Mouse (Mus musculus) kidney, embryonic 15.5 days (tissue): Measurements from ENCODE around the gene Kcnk3. TPM values are rescaled to one million over a fixed set of nuclear protein-coding genes. Genes with fewer than 3 reads are reported as not detected.

Experiments used
- ATAC-seq: fragments of 200-750 bp; cut with Nextera tagmentation; replicated peaks from 2 replicates; pipeline ENCODE4 v1.8.0; 2017; ENCODE audit warnings: moderate TSS enrichment; ENCODE audit not compliant: low FRiP score
- H3K27ac ChIP-seq: fragments of 300-500 bp; sonication (generic); 2 replicates; pipeline ENCODE4 v1.5.1; 2015; ENCODE audit warnings: mild to moderate bottlenecking, inconsistent platforms
- H3K27me3 ChIP-seq: fragments of 300-500 bp; sonication (generic); 2 replicates; pipeline ENCODE4 v1.6.1; 2015; ENCODE audit warnings: inconsistent platforms
- H3K36me3 ChIP-seq: fragments of 300-500 bp; sonication (generic); 2 replicates; pipeline ENCODE4 v1.6.1; 2015; ENCODE audit warnings: inconsistent platforms
- H3K4me1 ChIP-seq: fragments of 300-500 bp; sonication (generic); 2 replicates; pipeline ENCODE4 v1.6.1; 2015; ENCODE audit warnings: inconsistent platforms
- H3K4me2 ChIP-seq: fragments of 300-500 bp; sonication (generic); 2 replicates; pipeline ENCODE4 v1.6.1; 2015; ENCODE audit warnings: moderate library complexity, mild to moderate bottlenecking, inconsistent platforms
- H3K4me3 ChIP-seq: fragments of 300-500 bp; sonication (generic); replicated peaks from 2 replicates; pipeline ENCODE4 v1.5.1; 2015; ENCODE audit warnings: mild to moderate bottlenecking, inconsistent platforms
- H3K9ac ChIP-seq: fragments of 300-500 bp; sonication (generic); 2 replicates; pipeline ENCODE4 v1.6.1; 2015; ENCODE audit warnings: mild to moderate bottlenecking, inconsistent platforms
- H3K9me3 ChIP-seq: fragments of 300-500 bp; sonication (generic); replicated peaks from 2 replicates; pipeline ENCODE4 v1.6.1; 2016; ENCODE audit warnings: inconsistent platforms
- WGBS: fragments of 180-500 bp; shearing (Covaris S2); methylation state at CpG from one replicate; pipeline ENCODE4 v1.1.7; 2015; ENCODE audit warnings: mixed read lengths; 5-methylcytosine and 5-hydroxymethylcytosine counted together
- microRNA-seq: library from miRNA; unstranded; fragments of <30 nt; microRNA quantifications from one replicate; pipeline ENCODE4, GENCODE M21; 2016
- polyA plus RNA-seq: library from polyadenylated mRNA; unstranded; fragments of >200 nt; fragmentation: Nextera tagmentation; extraction: Ambion mirVana; gene quantifications from 2 replicates; pipeline ENCODE4 v1.2.1, GENCODE M21; 2015

Kcnk3 gene
- polyA plus RNA-seq, 1 experiment from 2014 or later = 8.0 TPM

GRCm38 (mm10) chr5:30667686-30668085 lies 79.7 kb downstream of the Kcnk3 start:
- Histone ChIP-seq H3K36me3 (peaks cover 44% of the 10 kb centered on the region), H3K9me3 (no peaks in the 10 kb centered on the region), H3K27ac (0 out of 2 replicates have a peak overlapping the region, but pooled peaks have one; percentile 92), H3K4me2 (peak overlapping the region; percentile 67), H3K4me3 (peak overlapping the region; percentile 91), H3K27me3 (no peaks in the 10 kb centered on the region), H3K9ac (peak overlapping the region; percentile 83), H3K4me1 (peaks cover 23% of the 10 kb centered on the region)
- 1% methylated on average over 3 of the region's 3 CpGs for WGBS
- no peak for ATAC-seq

GRCm38 (mm10) chr5:30668637-30669495 lies 80.9 kb downstream of the Kcnk3 start:
- H3K27me3 ChIP-seq = no peaks in the 10 kb centered on the region
- peak overlapping the region; percentile 67 for H3K4me2 ChIP-seq
- H3K9me3 ChIP-seq = no peaks in the 10 kb centered on the region

GRCm38 (mm10) chr5:30669496-30669830 lies 81.5 kb downstream of the Kcnk3 start:
- peaks cover 62% of the 10 kb centered on the region for H3K36me3 ChIP-seq
- H3K27me3 ChIP-seq = no peaks in the 10 kb centered on the region
- WGBS = 85% methylated on average over 3 of the region's 3 CpGs
- peaks cover 23% of the 10 kb centered on the region for H3K4me1 ChIP-seq
- H3K27ac ChIP-seq = no peak overlapping the region
- ATAC-seq = no peak
- no peak overlapping the region for H3K9ac ChIP-seq
- H3K9me3 ChIP-seq = no peaks in the 10 kb centered on the region
- no peak overlapping the region for H3K4me2 ChIP-seq
- no peak overlapping the region for H3K4me3 ChIP-seq

More at GRCm38 (mm10) chr5:30668637-30669495, 80.9 kb downstream of the Kcnk3 start:
- H3K9ac ChIP-seq = no peak overlapping the region
- H3K36me3 ChIP-seq = peaks cover 56% of the 10 kb centered on the region
- no peak overlapping the region for H3K27ac ChIP-seq
- 91% methylated on average over 9 of the region's 9 CpGs for WGBS
- peaks cover 23% of the 10 kb centered on the region for H3K4me1 ChIP-seq
- no peak for ATAC-seq
- peak overlapping the region; percentile 91 for H3K4me3 ChIP-seq

GRCm38 (mm10) chr5:30670091-30670490 lies 82.1 kb downstream of the Kcnk3 start:
- no peak overlapping the region for H3K4me2 ChIP-seq
- H3K27me3 ChIP-seq = no peaks in the 10 kb centered on the region
- H3K4me1 ChIP-seq = peaks cover 23% of the 10 kb centered on the region
- peaks cover 66% of the 10 kb centered on the region for H3K36me3 ChIP-seq
- no peak overlapping the region for H3K27ac ChIP-seq
- no peak overlapping the region for H3K9ac ChIP-seq
- H3K4me3 ChIP-seq = no peak overlapping the region
- WGBS = 92% methylated on average over 7 of the region's 7 CpGs
- no peaks in the 10 kb centered on the region for H3K9me3 ChIP-seq
- ATAC-seq = no peak

- Histone ChIP-seq H3K9ac (no peak overlapping the region), H3K4me3 (no peak overlapping the region), H3K27me3 (no peaks in the 10 kb centered on the region), H3K36me3 (peaks cover 82% of the 10 kb centered on the region), H3K27ac (no peak overlapping the region), H3K9me3 (no peaks in the 10 kb centered on the region), H3K4me2 (no peak overlapping the region), H3K4me1 (peaks cover 3% of the 10 kb centered on the region)
- 63% methylated on average over 7 of the region's 7 CpGs for WGBS
- ATAC-seq = no peak
Observed at GRCm38 (mm10) chr5:30674001-30674400, 86.0 kb downstream of the Kcnk3 start.

Small RNA genes within 50 kb of the gene (microRNA-seq; reads per million reads assigned to microRNA genes)
- not detected for gene Mir5625

Other genes with a start within 250 kb of the Kcnk3 start
- 0.09 and 0.17 TPM in 2 replicates for gene Otof, start 126.2 kb upstream of the Kcnk3 start, polyA plus RNA-seq
- gene 1700001C02Rik, start 122.1 kb upstream of the Kcnk3 start, polyA plus RNA-seq = not detected in 2 replicates
- not detected in 2 replicates for gene Cib4, start 42.3 kb upstream of the Kcnk3 start, polyA plus RNA-seq
- 25.7 and 27.1 TPM in 2 replicates for gene Slc35f6, start 59.8 kb downstream of the Kcnk3 start, polyA plus RNA-seq
- 298 and 308 TPM in 2 replicates for gene Cenpa, start 78.6 kb downstream of the Kcnk3 start, polyA plus RNA-seq
- gene Dpysl5, start 123.4 kb downstream of the Kcnk3 start, polyA plus RNA-seq = 6.8 and 7.7 TPM in 2 replicates
- 22.4 and 23.6 TPM in 2 replicates for gene Mapre3, start 226.5 kb downstream of the Kcnk3 start, polyA plus RNA-seq